Mouse (Mus musculus): ENCODE measurements around the gene Insm1. TPM values are rescaled to one million over a fixed set of nuclear protein-coding genes. Genes with fewer than 3 reads are reported as not detected.
A peak's percentile ranks its signal among the peaks of the same experiment; 100 is the strongest.

The Insm1 gene
- polyA plus RNA-seq, 1 experiment from 2014 or later, result 7.3 TPM

- H3K4me1 ChIP-seq (replicated peaks), result peaks cover 84% of the 10 kb centered on the region
- no peaks in the 10 kb centered on the region for H3K9me3 ChIP-seq
- peak; percentile 87 for DNase-seq (ENCODE audit: low spot score)
- WGBS, result under 1% methylated on average over 40 of the region's 40 CpGs
- peak overlapping the region; percentile 45 for H3K4me3 ChIP-seq
- H3K27ac ChIP-seq, result peak overlapping the region; percentile 89
- H3K27me3 ChIP-seq (ENCODE audit: insufficient read depth, poor library complexity, severe bottlenecking), result peaks cover 97% of the 10 kb centered on the region
- no peaks in the 10 kb centered on the region for H3K36me3 ChIP-seq
Observed at GRCm38 (mm10) chr2:146218161-146218691, 3.5 kb upstream of the Insm1 start.

GRCm38 (mm10) chr2:146218881-146219535 lies 2.7 kb upstream of the Insm1 start:
- Histone ChIP-seq H3K27me3 (ENCODE audit: insufficient read depth, poor library complexity, severe bottlenecking) (peaks cover 97% of the 10 kb centered on the region), H3K4me1 (replicated peaks) (peaks cover 90% of the 10 kb centered on the region), H3K36me3 (no peaks in the 10 kb centered on the region), H3K9me3 (no peaks in the 10 kb centered on the region), H3K4me3 (peak overlapping the region; percentile 45), H3K27ac (peak overlapping the region; percentile 89)
- under 1% methylated on average over 19 of the region's 19 CpGs for WGBS
- peak; percentile 60 for DNase-seq (ENCODE audit: low spot score)

- DNase-seq (ENCODE audit: low spot score), result no peak
- Histone ChIP-seq H3K9me3 (no peaks in the 10 kb centered on the region), H3K27me3 (ENCODE audit: insufficient read depth, poor library complexity, severe bottlenecking) (peaks cover 97% of the 10 kb centered on the region), H3K36me3 (no peaks in the 10 kb centered on the region), H3K4me1 (replicated peaks) (peaks cover 85% of the 10 kb centered on the region), H3K4me3 (no peak overlapping the region), H3K27ac (no peak overlapping the region)
- WGBS, result 9% methylated on average over 11 of the region's 11 CpGs
Observed at GRCm38 (mm10) chr2:146219791-146220190, 1.9 kb upstream of the Insm1 start.

GRCm38 (mm10) chr2:146220591-146221075 lies 1.1 kb upstream of the Insm1 start:
- WGBS, result under 1% methylated on average over 24 of the region's 24 CpGs
- H3K9me3 ChIP-seq, result no peaks in the 10 kb centered on the region
- DNase-seq (ENCODE audit: low spot score), result peak; percentile 83
- H3K36me3 ChIP-seq, result no peaks in the 10 kb centered on the region
- H3K27me3 ChIP-seq (ENCODE audit: insufficient read depth, poor library complexity, severe bottlenecking), result peaks cover 97% of the 10 kb centered on the region
- peaks cover 82% of the 10 kb centered on the region for H3K4me1 ChIP-seq (replicated peaks)
- peak overlapping the region; percentile 93 for H3K27ac ChIP-seq
- peak overlapping the region; percentile 70 for H3K4me3 ChIP-seq

GRCm38 (mm10) chr2:146221929-146222278 lies 183 bp downstream of the Insm1 start:
- peaks cover 82% of the 10 kb centered on the region for H3K4me1 ChIP-seq (replicated peaks)
- H3K9me3 ChIP-seq, result no peaks in the 10 kb centered on the region
- peaks cover 97% of the 10 kb centered on the region for H3K27me3 ChIP-seq (ENCODE audit: insufficient read depth, poor library complexity, severe bottlenecking)
- H3K27ac ChIP-seq, result peak overlapping the region; percentile 93
- H3K4me3 ChIP-seq, result peak overlapping the region; percentile 70
- H3K36me3 ChIP-seq, result no peaks in the 10 kb centered on the region
- DNase-seq (ENCODE audit: low spot score), result peak; percentile 83
- WGBS, result under 1% methylated on average over 43 of the region's 44 CpGs

- Histone ChIP-seq H3K36me3 (no peaks in the 10 kb centered on the region), H3K4me3 (peak overlapping the region; percentile 70), H3K27ac (peak overlapping the region; percentile 93), H3K4me1 (replicated peaks) (peaks cover 77% of the 10 kb centered on the region), H3K9me3 (no peaks in the 10 kb centered on the region), H3K27me3 (ENCODE audit: insufficient read depth, poor library complexity, severe bottlenecking) (peaks cover 97% of the 10 kb centered on the region)
- DNase-seq (ENCODE audit: low spot score), result peak; percentile 73
- under 1% methylated on average over 133 of the region's 133 CpGs for WGBS
Observed at GRCm38 (mm10) chr2:146222279-146223175, 806 bp downstream of the Insm1 start.

GRCm38 (mm10) chr2:146223176-146223905 lies 1.6 kb downstream of the Insm1 start:
- Histone ChIP-seq H3K9me3 (no peaks in the 10 kb centered on the region), H3K27me3 (ENCODE audit: insufficient read depth, poor library complexity, severe bottlenecking) (peaks cover 97% of the 10 kb centered on the region)
- DNase-seq (ENCODE audit: low spot score), result peak; percentile 30

GRCm38 (mm10) chr2:146224141-146224540 lies 2.4 kb downstream of the Insm1 start:
- peak overlapping the region; percentile 93 for H3K27ac ChIP-seq
- H3K36me3 ChIP-seq, result no peaks in the 10 kb centered on the region
- DNase-seq (ENCODE audit: low spot score), result no peak
- WGBS, result 15% methylated on average over 7 of the region's 7 CpGs
- H3K4me1 ChIP-seq (replicated peaks), result peaks cover 61% of the 10 kb centered on the region
- peak overlapping the region; percentile 70 for H3K4me3 ChIP-seq
- H3K9me3 ChIP-seq, result no peaks in the 10 kb centered on the region
- H3K27me3 ChIP-seq (ENCODE audit: insufficient read depth, poor library complexity, severe bottlenecking), result peaks cover 97% of the 10 kb centered on the region

More at GRCm38 (mm10) chr2:146223176-146223905, 1.6 kb downstream of the Insm1 start:
- no peaks in the 10 kb centered on the region for H3K36me3 ChIP-seq
- under 1% methylated on average over 75 of the region's 75 CpGs for WGBS
- peak overlapping the region; percentile 93 for H3K27ac ChIP-seq
- peaks cover 69% of the 10 kb centered on the region for H3K4me1 ChIP-seq (replicated peaks)
- peak overlapping the region; percentile 70 for H3K4me3 ChIP-seq

- H3K27ac ChIP-seq, result 0 out of 2 replicates have a peak overlapping the region, but pooled peaks have one; percentile 35
- H3K9me3 ChIP-seq, result no peaks in the 10 kb centered on the region
- H3K4me3 ChIP-seq, result no peak overlapping the region
- H3K36me3 ChIP-seq, result no peaks in the 10 kb centered on the region
- H3K4me1 ChIP-seq (replicated peaks), result peaks cover 49% of the 10 kb centered on the region
- H3K27me3 ChIP-seq (ENCODE audit: insufficient read depth, poor library complexity, severe bottlenecking), result peaks cover 84% of the 10 kb centered on the region
- WGBS, result 8% methylated on average over 6 of the region's 6 CpGs
- DNase-seq (ENCODE audit: low spot score), result peak; percentile 18
Observed at GRCm38 (mm10) chr2:146225818-146226217, 4.1 kb downstream of the Insm1 start.

- no peaks in the 10 kb centered on the region for H3K36me3 ChIP-seq
- WGBS, result 4% methylated on average over 9 of the region's 9 CpGs
Observed at GRCm38 (mm10) chr2:146226484-146226883, 4.8 kb downstream of the Insm1 start.

GRCm38 (mm10) chr2:146227646-146228045 lies 5.9 kb downstream of the Insm1 start:
- Histone ChIP-seq H3K4me1 (replicated peaks) (peaks cover 32% of the 10 kb centered on the region), H3K27ac (no peak overlapping the region), H3K4me3 (no peak overlapping the region), H3K9me3 (no peaks in the 10 kb centered on the region), H3K27me3 (ENCODE audit: insufficient read depth, poor library complexity, severe bottlenecking) (peaks cover 72% of the 10 kb centered on the region), H3K36me3 (no peaks in the 10 kb centered on the region)
- 61% methylated on average over 3 of the region's 3 CpGs for WGBS
- no peak for DNase-seq (ENCODE audit: low spot score)

More at GRCm38 (mm10) chr2:146226484-146226883, 4.8 kb downstream of the Insm1 start:
- H3K4me3 ChIP-seq, result no peak overlapping the region; the same call in 1 of the 2 replicates
- peak; percentile 65 for DNase-seq (ENCODE audit: low spot score)
- peaks cover 42% of the 10 kb centered on the region for H3K4me1 ChIP-seq (replicated peaks)
- H3K27me3 ChIP-seq (ENCODE audit: insufficient read depth, poor library complexity, severe bottlenecking), result peaks cover 81% of the 10 kb centered on the region
- H3K9me3 ChIP-seq, result no peaks in the 10 kb centered on the region
- H3K27ac ChIP-seq, result peak overlapping the region; percentile 9; the same call in 1 of the 2 replicates

- no peak for DNase-seq (ENCODE audit: low spot score)
- 79% methylated on average over 2 of the region's 2 CpGs for WGBS
- Histone ChIP-seq H3K9me3 (no peaks in the 10 kb centered on the region), H3K4me3 (no peak overlapping the region), H3K36me3 (no peaks in the 10 kb centered on the region), H3K27me3 (ENCODE audit: insufficient read depth, poor library complexity, severe bottlenecking) (peaks cover 64% of the 10 kb centered on the region), H3K4me1 (replicated peaks) (peaks cover 24% of the 10 kb centered on the region), H3K27ac (no peak overlapping the region)
Observed at GRCm38 (mm10) chr2:146228435-146228834, 6.7 kb downstream of the Insm1 start.

Measured in hindbrain, embryonic 10.5 days (tissue).